Mouse (Mus musculus) liver, postnatal 0 days (tissue): ENCODE data around the gene Zfp366. TPM values are rescaled to one million over a fixed set of nuclear protein-coding genes. Genes with fewer than 3 reads are reported as not detected.

Source experiments
- ATAC-seq: fragments of 200-750 bp; cut with Nextera tagmentation; 2 replicates; pipeline ENCODE4 v1.8.0; 2017; ENCODE audit warnings: mild to moderate bottlenecking, moderate library complexity
- DNase-seq: peaks from one replicate; pipeline ENCODE4 v3.0.0-alpha.2; 2016
- H3K27ac ChIP-seq: fragments of 300-500 bp; sonication (generic); 2 replicates; pipeline ENCODE4 v1.5.1; 2014; ENCODE audit warnings: antibody characterized with exemption, moderate library complexity, mild to moderate bottlenecking, low read depth
- H3K27me3 ChIP-seq: fragments of 300-500 bp; sonication (generic); 2 replicates; pipeline ENCODE4 v1.6.1; 2014; ENCODE audit warnings: low read length, control low read depth, mixed read lengths; ENCODE audit not compliant: insufficient read depth
- H3K36me3 ChIP-seq: fragments of 300-500 bp; sonication (generic); replicated peaks from 2 replicates; pipeline ENCODE4 v1.6.1; 2014; ENCODE audit warnings: mild to moderate bottlenecking, control low read depth, low read length, moderate library complexity, mixed read lengths; ENCODE audit not compliant: insufficient read depth
- H3K4me1 ChIP-seq: fragments of 300-500 bp; sonication (generic); 2 replicates; pipeline ENCODE4 v1.6.1; 2014; ENCODE audit warnings: antibody characterized with exemption, mild to moderate bottlenecking, control low read depth; ENCODE audit not compliant: insufficient read depth
- H3K4me2 ChIP-seq: fragments of 300-500 bp; sonication (generic); 2 replicates; pipeline ENCODE4 v1.6.1; 2014; ENCODE audit warnings: low read depth, mild to moderate bottlenecking, low read length, moderate library complexity, mixed read lengths
- H3K4me3 ChIP-seq: fragments of 300-500 bp; sonication (generic); 2 replicates; pipeline ENCODE4 v1.5.1; 2014; ENCODE audit warnings: low read depth, low read length
- H3K9ac ChIP-seq: fragments of 300-500 bp; sonication (generic); replicated peaks from 2 replicates; pipeline ENCODE4 v1.6.1; 2014; ENCODE audit warnings: mild to moderate bottlenecking, moderate library complexity
- H3K9me3 ChIP-seq: fragments of 300-500 bp; sonication (generic); 2 replicates; pipeline ENCODE4 v1.6.1; 2016; ENCODE audit warnings: mild to moderate bottlenecking, control low read depth, low read length, mixed read lengths
- CTCF ChIP-seq: sonication (generic); IDR thresholded peaks from 2 replicates; pipeline ENCODE4 v1.5.1; 2016; ENCODE audit warnings: antibody characterized with exemption, low read depth
- EP300 ChIP-seq: IDR thresholded peaks from 2 replicates; pipeline ENCODE4 v1.6.1; 2016; ENCODE audit warnings: antibody characterized with exemption, low read depth, mild to moderate bottlenecking
- WGBS: fragments of 180-500 bp; shearing (Covaris S2); extraction: QIAGEN DNeasy Blood & Tissue Kit; methylation state at CpG from one replicate; pipeline ENCODE4 v1.1.7; 2014; ENCODE audit not compliant: insufficient replicate concordance; 5-methylcytosine and 5-hydroxymethylcytosine counted together
- polyA plus RNA-seq: library from polyadenylated mRNA; unstranded; fragments of >200 nt; fragmentation: Nextera tagmentation; extraction: Ambion mirVana; gene quantifications from 2 replicates; pipeline ENCODE4 v1.2.1, GENCODE M21; 2015

The Zfp366 gene
- polyA plus RNA-seq, 1 experiment from 2014 or later: 0.39 TPM

GRCm38 (mm10) chr13:99150626-99151025, 34.0 kb upstream of the Zfp366 start:
- Histone ChIP-seq H3K36me3 (no peaks in the 10 kb centered on the region), H3K4me2 (no peak overlapping the region), H3K9me3 (no peaks in the 10 kb centered on the region), H3K4me3 (no peak overlapping the region), H3K9ac (no peak overlapping the region), H3K4me1 (0 out of 2 replicates have a peak, but pooled peaks cover 2% of the 10 kb centered on the region), H3K27ac (no peak overlapping the region), H3K27me3 (0 out of 2 replicates have a peak, but pooled peaks cover 6% of the 10 kb centered on the region)
- TF ChIP-seq CTCF (no peak), EP300 (no peak)
- WGBS: 71% methylated on average over 6 of the region's 6 CpGs
- no peak for DNase-seq
- ATAC-seq: no peak

GRCm38 (mm10) chr13:99151121-99151520, 33.5 kb upstream of the Zfp366 start:
- ATAC-seq: no peak
- 66% methylated on average over 8 of the region's 8 CpGs for WGBS

GRCm38 (mm10) chr13:99152305-99152930, 32.2 kb upstream of the Zfp366 start:
- ATAC-seq (no peak), DNase-seq (no peak)
- no peak overlapping the region for H3K4me3 ChIP-seq
- H3K4me2 ChIP-seq: 0 out of 2 replicates have a peak overlapping the region, but pooled peaks have one; percentile 22
- H3K36me3 ChIP-seq: no peaks in the 10 kb centered on the region
- TF ChIP-seq CTCF (peak; percentile 20), EP300 (no peak)
- 0 out of 2 replicates have a peak, but pooled peaks cover 6% of the 10 kb centered on the region for H3K27me3 ChIP-seq
- peaks cover 4% of the 10 kb centered on the region; the same call in 1 of the 2 replicates for H3K9me3 ChIP-seq
- 0 out of 2 replicates have a peak, but pooled peaks cover 2% of the 10 kb centered on the region for H3K4me1 ChIP-seq
- H3K9ac ChIP-seq: no peak overlapping the region
- H3K27ac ChIP-seq: no peak overlapping the region
- 10% methylated on average over 18 of the region's 18 CpGs for WGBS

More at GRCm38 (mm10) chr13:99151121-99151520, 33.5 kb upstream of the Zfp366 start:
- 0 out of 2 replicates have a peak, but pooled peaks cover 6% of the 10 kb centered on the region for H3K27me3 ChIP-seq
- H3K9me3 ChIP-seq: no peaks in the 10 kb centered on the region
- H3K36me3 ChIP-seq: no peaks in the 10 kb centered on the region
- H3K4me2 ChIP-seq: no peak overlapping the region
- no peak for TF ChIP-seq EP300
- no peak for TF ChIP-seq CTCF
- no peak overlapping the region for H3K27ac ChIP-seq
- no peak overlapping the region for H3K9ac ChIP-seq
- H3K4me1 ChIP-seq: 0 out of 2 replicates have a peak, but pooled peaks cover 2% of the 10 kb centered on the region
- no peak for DNase-seq
- H3K4me3 ChIP-seq: no peak overlapping the region

GRCm38 (mm10) chr13:99157709-99158108, 26.9 kb upstream of the Zfp366 start:
- 0 out of 2 replicates have a peak, but pooled peaks cover 6% of the 10 kb centered on the region for H3K27me3 ChIP-seq
- 75% methylated on average over 2 of the region's 2 CpGs for WGBS
- no peak overlapping the region for H3K4me2 ChIP-seq
- ATAC-seq: no peak
- no peak for TF ChIP-seq EP300
- TF ChIP-seq CTCF: no peak
- no peak overlapping the region for H3K27ac ChIP-seq
- peaks cover 4% of the 10 kb centered on the region; the same call in 1 of the 2 replicates for H3K9me3 ChIP-seq
- H3K36me3 ChIP-seq: no peaks in the 10 kb centered on the region
- H3K4me1 ChIP-seq: no peaks in the 10 kb centered on the region
- no peak overlapping the region for H3K4me3 ChIP-seq
- no peak for DNase-seq
- no peak overlapping the region for H3K9ac ChIP-seq

- ATAC-seq (no peak), DNase-seq (no peak)
- Histone ChIP-seq H3K4me3 (no peak overlapping the region), H3K27ac (no peak overlapping the region), H3K4me2 (no peak overlapping the region), H3K9me3 (peaks cover 4% of the 10 kb centered on the region; the same call in 1 of the 2 replicates), H3K27me3 (no peaks in the 10 kb centered on the region), H3K4me1 (no peaks in the 10 kb centered on the region), H3K9ac (no peak overlapping the region), H3K36me3 (no peaks in the 10 kb centered on the region)
- no peak for TF ChIP-seq CTCF
- TF ChIP-seq EP300: no peak
- WGBS: 67% methylated on average over 3 of the region's 3 CpGs
These were observed 25.9 kb upstream of the Zfp366 start for GRCm38 (mm10) chr13:99158773-99159172.

GRCm38 (mm10) chr13:99163071-99163470, 21.6 kb upstream of the Zfp366 start:
- H3K36me3 ChIP-seq: no peaks in the 10 kb centered on the region
- H3K9me3 ChIP-seq: no peaks in the 10 kb centered on the region
- no peaks in the 10 kb centered on the region for H3K4me1 ChIP-seq
- H3K4me3 ChIP-seq: no peak overlapping the region
- no peak for ATAC-seq
- H3K9ac ChIP-seq: no peak overlapping the region
- TF ChIP-seq EP300 (no peak), CTCF (no peak)
- WGBS: 71% methylated on average over 4 of the region's 4 CpGs
- no peak overlapping the region for H3K4me2 ChIP-seq
- no peak for DNase-seq
- H3K27me3 ChIP-seq: no peaks in the 10 kb centered on the region
- no peak overlapping the region for H3K27ac ChIP-seq
